Mouse (Mus musculus) kidney, adult 11 months (tissue): Measurements from ENCODE around the gene Dok3.
A peak's percentile ranks its signal among the peaks of the same experiment; 100 is the strongest.

ENCODE experiments used
- DNase-seq: peaks from one replicate; pipeline ENCODE4 v3.0.0; 2022

Gene Dok3

DNA sequence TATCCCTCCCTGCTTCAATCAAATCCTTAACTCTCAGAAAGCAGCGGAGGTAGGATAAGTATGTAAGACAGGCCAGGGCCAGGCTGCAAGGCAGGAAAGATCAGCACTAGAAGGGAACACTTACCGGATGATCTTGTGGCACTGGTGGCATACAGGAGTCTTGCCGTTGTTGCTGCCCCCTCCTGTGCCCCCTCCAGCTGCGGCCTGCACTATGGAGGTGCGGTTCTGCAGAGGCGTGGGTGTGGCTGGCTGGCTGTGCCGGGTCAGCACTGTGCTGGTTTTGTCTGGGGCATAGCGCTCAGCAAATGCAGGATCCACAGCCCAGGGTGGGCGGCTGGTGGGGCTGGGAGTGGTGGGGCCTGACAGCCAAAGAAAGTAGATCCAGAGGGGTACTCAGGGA is 23.3 kb downstream of the Dok3 start:
- no peak for DNase-seq

DNA sequence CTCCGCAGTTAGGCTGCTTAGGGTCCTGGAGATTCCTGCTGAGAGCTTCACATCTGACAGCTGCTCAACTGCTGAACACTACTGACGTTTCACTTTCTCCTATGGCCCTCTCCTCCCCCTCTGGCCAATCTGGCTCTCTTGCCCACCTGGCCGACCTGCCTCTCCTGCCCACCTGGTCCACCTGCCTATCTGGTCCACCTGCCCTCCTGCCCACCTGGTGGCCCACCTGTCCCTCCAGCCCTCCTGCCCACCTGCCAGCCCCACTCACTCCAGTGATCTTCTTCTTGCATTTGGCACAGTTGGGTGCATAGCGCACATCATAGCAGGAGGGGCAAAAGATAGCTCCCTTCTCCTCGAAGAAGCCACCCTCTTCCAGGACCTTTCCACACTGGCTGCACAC is 24.7 kb downstream of the Dok3 start:
- no peak for DNase-seq

DNA sequence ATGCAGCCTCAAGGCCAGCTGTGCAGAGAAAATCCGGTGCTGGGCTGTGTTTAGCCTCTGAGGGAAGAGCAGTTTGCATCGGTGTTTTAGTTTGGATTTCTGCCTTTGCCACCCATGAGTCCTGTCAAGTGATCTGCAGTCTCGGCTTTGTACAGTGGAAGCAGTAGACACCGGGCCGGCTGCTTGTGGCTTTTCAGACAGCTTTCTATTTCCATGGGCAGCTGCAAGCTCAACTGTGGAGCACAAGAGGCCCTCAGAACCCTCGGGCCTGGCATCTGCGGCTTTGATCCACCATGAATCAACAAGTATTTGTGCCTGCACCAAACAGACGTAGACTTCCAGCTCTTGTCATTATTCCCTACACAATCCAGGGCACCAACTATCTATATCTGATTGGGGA is 26.7 kb downstream of the Dok3 start:
- no peak for DNase-seq

DNA sequence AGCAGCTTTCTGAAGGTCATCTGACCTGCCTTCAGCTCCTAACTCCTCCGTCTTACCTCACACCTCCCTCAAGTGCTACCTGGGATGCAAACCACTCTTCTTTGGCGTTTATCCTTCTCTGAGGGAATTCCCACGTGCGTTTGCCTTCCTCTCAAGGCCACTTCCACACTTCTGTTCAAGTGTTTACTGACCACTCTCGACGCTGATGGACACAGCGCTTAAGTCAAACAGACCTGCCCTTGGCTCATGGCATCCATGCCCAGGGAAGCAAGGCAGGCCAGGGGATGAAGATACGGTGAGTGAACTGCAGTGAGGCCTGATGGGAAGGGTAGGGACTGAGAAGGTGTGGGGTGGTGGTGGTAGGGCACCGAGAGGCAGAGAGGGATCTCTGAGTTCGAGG is 28.5 kb downstream of the Dok3 start:
- no peak for DNase-seq

DNA sequence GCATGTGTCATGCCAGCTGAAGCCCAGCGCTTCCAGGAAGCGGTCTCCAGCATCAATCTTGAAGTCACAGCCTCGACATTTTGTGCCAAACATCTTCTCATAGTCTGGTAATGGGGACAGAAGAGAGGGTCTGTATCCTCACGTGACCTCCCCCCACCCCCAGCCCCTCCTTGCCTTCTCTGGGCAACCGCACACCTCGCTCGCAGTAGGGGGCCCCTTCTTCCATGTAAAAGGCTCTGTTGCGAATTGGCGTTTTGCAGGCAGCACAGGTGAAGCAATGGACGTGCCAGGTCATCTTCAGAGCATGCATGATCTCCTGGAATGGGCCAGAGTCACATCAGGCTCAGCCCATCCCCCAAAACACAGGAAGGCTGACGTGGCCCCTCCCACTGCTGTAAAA is 30.2 kb downstream of the Dok3 start:
- no peak for DNase-seq

DNA sequence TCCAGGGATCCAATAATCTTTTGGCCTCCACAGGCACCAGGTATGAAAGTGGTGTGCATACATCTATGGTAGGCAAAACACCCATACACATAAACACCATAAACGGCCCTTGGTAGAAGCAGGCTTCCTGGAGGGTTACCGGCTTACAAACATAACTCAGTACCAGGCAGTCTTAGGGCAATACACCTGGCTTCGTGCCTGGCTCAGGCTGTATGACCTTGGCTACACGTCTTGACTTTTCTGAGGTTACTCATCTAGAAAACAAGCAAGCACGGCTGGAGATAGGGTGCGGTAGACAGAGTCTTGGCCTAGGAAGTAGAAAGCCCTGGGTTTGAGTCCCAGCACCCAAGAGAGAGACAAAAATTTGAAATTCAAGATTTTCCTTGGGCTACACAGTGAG is 32.4 kb downstream of the Dok3 start:
- DNase-seq, result peak; percentile 71

DNA sequence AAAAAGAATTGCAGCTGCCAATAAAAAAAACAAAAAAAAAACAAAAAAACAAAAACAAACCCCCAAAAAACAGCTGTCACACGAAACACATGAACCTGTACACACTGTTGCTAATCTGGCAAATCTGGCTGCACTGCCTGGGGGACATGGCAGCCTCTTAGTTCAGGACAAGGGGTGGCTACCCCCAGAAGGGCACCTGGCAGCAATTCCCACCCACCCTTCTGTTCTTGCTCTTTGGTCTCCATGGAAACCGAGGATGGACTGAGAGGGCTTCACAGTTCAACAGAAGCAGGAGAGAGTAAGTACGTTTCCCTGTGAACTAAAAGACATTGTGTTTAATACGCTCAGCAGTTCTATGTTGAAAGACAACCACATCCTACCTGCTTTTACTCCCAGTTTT is 33.4 kb downstream of the Dok3 start:
- DNase-seq, result no peak

DNA sequence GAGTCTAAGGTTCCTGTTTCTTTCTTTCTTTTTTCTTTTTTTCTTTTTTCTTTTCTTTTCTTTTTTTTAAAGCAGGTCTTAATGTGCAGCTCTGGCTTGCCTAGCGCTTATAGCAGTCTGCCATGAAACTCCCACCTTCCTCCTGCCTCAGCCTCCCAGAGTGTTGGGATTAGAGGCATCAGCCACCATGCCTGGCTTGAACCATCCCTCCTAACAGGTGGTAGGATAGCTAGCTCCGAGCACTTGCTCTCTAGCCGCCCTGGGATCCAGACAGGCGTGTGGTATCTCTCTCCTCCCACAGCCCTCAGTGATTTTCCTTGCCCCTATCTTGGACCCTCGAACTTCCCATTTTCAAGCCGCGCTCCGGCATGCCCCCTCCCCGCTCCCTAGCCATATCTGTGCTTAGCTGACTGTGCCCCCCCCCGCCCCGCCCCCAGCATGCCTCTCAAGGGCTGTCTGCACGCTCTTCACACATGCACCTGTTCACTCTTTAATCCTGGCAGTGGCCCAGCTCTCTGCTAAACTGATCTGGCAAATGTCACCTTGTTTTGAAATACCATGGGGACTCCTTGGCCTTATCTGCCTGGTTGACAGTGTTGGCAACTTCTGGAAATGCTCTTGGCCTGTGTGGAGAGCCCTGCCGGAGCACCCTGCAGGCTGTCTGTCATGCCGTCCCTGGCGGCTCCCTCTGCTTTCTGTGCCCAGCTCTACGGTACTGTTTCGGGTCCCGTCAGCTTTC is 34.0 kb downstream of the Dok3 start:
- DNase-seq, result peak; percentile 38

DNA sequence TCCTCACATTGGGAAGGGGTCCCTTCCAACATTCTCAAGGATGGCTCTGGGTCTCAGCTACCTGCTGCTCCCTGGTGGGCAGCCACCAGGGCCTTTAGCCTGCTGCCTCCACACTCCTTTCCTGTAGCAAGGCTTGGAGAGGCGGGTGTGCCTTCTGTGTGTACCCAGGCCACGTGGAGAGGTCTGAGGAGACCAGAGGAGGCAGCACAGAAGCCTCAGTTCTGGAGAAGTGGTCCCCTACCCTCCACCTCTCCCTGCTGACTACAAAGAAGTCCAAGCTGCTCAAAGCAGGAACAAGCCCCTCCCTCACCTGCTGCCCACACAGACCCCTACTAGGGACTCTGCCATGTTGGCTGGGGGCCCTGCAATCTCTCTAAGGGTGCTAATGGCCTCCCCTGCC is 34.8 kb downstream of the Dok3 start:
- no peak for DNase-seq

DNA sequence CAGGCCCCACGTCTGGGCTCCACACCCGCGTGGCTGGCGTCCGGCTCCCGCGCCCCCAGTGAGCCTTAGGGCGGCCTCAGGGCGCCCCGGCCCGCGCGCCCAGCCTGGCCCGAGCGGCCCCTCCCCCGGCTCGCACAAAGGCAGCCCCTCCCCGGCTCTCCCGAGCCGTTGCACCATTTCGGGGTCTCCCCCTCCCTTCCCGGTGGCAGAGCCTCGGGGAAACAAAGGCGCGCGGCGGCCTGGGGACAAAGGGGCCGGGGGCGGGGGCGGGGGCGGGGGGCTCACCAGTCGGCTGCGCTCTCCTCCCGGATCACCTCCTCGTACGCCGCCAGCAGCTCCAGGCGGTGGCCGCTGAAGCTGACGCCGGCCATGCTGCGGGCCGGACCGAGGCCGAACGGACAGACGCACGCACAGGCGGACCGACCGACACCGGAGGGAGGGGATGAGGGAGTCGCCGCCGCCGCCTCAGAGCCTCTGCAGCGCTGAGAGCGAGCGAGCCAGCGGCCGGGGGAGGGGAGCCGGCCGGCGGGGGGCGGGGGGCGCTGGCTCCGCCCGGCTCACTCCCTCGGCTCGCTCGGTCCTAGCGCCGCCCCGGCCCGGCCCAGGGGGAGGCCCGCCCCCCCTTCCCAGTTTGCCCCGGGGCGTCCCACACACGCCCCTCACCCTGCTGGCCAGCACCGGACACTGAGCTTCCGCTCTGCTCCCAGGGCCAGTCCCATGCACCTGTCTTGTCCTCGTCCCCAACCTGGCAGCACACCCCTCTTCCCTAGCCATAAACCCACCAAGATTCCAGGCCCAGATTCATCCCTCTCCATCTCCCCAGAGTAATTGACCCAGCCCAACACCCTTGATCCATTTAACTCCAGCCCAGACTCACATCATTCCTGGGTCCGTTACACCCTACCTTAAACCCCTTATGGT is 41.3 kb downstream of the Dok3 start, which contains the start of gene Dbn1:
Gene Dbn1 (minus strand): TSS at position 534 of the 921 bp plus-strand sequence.
- no peak for DNase-seq

DNA sequence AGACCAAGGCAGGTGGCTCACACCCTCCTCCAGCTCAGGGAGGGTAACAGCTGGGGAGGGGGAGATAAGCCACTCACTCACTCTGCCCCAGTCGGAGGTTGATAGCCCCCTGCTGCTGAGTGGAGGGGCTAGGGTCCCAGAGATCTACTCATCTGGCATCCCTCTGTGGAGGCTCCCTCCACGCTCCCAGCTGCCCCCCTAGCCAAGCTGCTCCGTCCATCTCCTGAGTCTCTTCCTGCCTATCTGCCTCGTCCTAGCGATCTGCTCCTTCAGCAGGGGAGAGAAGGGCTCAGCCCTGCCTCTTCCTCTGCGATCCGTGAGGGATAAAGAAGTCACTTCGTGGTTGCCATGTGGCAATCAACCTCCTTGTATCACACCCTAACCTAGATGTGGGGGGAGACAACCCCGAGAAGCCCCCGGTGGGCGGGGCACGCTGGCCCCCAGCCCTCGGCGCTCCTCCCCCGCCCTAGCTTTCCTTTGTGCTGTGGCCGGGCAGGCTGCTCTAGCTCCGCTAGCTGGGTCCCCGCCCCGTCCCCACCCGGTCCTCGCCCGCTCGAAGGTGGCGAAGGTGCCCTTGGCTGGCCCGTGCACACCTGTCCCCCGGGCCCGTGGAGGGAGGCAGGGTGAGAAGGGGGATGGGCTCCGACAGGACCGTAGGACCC is 42.0 kb downstream of the Dok3 start:
- no peak for DNase-seq

DNA sequence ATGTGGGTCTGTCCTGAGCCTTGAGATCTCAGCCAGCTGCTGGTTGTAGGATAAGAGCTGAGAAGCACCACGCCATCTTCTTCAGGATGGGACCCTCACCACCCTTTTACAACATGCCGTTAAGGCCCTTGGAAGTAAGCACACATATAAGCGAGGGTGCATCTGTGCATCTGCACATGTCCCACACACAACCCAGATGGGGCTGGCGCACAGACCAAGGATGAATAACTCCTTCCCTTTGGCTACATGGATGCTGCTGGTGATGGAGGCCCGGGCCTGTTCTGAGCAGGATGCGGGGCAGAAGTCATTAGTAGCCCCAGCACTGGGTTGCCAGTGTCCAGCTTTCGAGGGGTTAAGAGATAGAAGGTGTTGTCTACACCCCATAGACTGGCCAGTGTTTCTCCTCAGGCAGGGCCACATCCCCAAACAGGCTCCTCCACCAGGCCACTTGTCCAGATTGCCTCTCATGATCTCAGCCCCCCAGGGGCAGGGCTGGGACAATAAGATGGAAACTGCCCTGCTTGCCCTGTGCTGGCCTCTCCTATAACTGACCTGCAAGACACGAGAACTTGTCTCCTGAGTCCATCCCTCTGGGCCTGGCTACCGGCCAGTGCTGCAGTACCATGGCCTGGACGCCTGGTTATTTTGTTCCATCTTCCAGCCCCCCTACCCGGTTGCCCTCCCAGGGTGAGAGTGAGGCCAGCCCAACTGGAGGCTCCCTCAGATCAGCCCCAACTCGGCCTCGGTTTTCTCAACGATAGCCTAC is 42.9 kb downstream of the Dok3 start:
- DNase-seq, result no peak

DNA sequence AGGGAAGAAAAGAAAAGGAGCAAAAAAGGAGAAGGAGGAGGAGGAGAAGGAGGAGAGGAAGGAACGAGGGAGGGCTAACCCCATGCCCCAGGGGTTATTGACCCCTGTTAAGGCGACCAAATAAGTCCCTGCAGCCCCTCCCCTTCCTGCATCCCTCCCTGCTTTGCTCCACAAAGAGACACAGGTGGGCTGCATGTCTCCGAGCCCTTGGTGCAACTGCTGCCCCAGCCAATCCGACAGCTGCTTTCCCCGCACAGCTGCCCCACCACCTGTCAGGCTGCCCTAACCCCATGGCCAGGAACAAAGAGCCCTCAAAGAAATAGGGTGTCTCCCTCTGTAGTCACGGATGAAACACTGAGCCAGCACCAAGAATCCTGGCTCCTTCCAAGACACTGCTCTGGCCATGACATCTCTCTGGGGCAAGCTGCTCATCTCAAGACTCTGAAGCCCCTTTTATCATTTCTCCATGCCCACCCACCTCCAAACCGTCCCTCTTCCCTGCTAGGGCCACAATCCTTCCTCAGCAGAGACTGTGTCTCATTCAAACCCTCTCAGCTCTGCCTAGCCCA is 44.5 kb downstream of the Dok3 start:
- DNase-seq, result no peak

DNA sequence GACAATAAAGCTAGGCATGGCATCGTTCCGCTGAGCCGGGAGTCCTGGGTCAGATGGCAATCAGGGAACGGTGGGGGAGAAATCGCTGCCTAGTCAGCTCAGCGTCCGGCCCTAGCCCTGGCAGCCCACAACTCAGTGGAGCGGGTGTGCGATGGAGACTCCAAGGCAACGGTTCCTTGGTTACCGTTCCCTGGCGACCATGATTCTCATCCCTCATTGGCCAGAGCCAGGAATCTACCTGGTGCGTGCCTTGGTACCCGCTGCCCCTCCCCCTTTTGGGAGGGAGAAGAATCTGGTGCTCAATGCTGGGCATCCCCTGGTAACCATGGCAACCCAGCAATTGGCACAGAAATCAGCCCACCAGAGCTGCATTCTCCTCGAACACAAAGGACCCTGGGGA is 45.5 kb downstream of the Dok3 start:
- no peak for DNase-seq

DNA sequence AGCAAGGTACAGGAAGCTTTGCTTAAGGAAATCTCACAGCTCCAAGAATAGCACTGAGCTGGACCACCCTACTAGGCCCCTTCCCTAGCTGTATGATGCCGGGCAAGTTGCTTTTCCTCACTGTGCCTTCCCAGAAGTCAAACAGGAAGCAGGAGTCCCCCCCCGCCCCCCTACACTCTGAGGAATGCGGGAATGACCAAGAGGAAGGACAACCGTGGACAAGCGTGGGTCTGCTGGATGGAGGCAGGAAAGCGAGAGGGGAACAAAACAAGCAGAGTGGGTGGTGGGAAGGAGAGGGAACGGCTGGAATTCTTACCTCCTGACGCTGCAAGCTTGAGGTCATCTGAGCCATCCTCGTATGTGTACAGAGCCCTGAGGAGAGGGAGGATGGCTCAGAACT is 46.0 kb downstream of the Dok3 start:
- no peak for DNase-seq

DNA sequence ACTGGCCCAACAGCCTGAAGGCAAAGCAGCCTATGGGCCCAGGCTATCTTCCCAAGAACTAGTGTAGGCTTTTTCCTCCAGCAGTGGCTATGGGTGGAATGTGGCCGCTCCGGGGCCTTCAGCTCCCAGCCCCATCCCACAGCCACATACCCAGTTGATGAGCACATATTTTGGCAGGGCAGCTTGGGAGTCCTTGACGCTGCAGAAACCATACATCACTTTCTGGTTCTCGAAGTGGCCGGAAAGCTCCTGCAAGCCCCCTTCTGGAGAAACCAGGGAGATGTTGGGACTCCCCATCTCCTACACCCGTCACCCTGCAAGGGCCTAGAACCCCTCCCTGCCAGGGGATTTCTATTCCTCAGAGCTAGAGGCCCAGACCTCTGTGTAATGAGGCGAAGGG is 46.6 kb downstream of the Dok3 start:
- no peak for DNase-seq

DNA sequence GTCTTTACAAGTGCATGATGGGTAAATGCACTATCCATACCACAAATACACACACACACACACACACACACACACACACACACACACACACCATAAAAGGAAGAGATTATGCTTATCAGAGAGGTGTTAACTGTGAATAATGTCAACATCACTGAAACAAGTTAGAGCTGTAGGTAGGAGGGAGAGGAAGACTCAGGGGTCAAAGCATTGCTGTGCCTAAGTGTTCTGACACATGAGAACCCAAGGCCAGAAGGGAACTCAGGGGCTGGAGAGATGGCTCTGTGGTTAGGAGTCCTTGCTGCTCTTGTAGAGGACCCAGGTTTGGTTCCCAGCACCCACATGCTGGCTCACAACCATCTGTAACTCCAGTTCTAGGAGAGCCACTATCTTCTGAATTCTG is 49.2 kb downstream of the Dok3 start:
- DNase-seq, result no peak

DNA sequence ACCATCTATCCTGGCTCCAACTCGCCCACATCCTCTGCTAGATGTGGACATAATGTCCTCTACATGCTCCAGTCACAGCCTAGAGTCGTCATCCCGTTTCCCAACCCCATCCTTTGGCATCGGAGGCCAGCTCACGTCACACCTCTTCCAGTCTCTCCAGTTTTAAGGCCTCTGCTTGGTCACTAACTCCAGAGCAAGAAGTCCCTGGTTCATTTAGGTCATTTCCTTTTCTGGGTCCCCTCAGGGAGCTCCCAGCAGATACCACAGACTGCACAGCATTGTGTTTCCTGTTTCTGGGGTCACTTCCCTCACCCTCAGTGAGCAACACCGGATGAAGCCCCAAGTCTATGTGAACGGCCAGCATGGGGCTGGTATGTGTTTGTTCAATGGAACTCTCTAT is 50.1 kb downstream of the Dok3 start:
- no peak for DNase-seq

DNA sequence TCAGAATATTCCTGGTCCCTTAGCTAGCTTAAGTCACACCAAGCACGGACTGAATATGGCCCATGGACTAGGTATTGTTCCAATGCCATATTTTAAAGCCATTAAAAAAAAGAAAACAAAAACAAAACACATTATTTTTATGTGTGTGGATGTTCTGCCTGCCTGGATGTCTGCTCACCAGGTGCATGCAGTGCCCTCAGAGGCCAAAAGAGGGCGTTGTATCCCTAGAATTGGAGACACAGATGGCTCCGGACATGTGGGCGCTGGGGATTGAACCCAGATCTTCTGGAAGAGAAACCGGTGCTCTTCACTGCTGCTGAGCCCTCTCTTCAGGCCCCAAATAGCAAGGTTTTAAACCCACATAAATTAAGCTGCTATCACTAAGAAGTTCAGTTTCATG is 51.1 kb downstream of the Dok3 start:
- DNase-seq, result no peak

DNA sequence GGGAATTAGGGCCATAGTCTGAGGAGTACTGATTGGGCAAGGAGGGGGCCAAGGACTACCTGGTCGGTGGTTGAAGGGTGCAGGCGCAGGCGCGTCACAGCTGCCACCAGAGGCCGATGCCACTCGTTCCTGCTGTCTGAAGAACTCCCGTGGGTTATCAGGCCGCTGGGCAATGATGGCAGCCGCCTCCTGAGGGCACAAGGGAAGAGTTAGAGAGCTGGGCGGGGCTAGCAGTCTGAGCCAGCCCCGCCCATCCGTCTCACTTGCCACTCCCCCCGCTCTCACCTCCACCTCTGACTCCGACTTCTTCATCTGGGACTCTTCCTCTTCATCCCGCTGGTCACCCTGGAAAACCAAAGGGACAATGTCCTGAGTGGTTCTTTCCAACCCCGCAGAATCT is 51.6 kb downstream of the Dok3 start:
- no peak for DNase-seq

DNA sequence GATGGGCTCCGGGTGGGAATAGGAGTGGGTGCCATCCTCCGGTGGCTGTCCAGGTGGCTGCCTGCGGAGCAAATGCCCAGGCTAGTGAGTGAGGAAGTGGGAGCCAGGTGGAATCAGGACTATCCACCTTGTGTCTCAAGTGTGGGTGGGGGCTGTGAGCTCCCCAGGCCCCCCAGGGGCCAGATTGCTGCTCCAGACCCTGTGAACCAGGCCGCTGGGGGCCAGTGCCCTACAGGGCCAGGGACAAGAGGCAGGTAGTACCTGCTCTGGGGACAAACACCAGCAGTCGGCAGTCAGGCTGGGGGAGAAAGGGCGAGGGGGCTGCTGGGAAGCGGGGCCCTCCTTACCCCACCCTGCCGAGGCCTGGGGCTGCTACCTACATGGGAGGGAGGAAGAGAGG is 52.8 kb downstream of the Dok3 start:
- no peak for DNase-seq

DNA sequence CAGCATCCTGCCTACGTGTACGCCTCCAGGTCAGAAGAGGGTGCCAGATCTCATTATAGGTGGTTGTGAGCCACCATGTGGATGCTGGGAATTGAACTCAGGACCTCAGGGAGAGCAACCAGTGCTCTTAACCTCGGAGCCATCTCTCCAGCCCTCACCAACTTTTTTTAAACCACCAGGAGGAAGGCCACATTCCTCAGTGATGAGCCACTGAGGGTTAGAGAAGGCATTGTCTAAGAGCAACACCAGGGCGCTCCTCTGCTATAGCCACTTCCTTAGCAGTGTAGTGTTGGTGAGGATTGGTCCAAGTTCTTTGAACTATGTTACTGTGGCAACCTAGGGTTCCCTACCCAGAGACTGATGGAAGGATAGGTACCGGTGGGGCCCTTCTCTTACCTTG is 53.3 kb downstream of the Dok3 start:
- DNase-seq, result no peak

DNA sequence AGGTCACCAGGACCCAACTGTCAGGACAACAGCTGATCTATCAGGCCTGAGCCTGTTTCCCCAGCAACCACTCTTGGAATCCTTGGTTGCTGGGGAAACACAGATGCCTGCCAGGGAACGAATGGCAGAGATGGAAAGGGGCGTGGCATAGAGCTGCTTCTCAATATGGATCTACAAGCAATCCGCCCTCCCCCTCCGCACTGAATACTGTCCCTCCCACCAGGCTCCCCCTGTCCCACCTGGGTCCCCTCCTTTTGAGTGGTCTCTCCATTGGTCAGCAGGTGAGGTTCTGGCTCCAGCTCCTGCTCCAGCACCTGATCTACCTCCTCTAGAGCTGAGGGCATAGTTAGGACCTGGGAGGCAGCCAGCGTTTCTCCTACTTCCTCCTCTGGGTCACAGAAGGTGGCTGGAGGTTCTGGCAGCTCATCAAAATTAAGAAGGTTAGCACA is 54.5 kb downstream of the Dok3 start:
- DNase-seq, result peak; percentile 51
